Mouse (Mus musculus) thymus, adult 2 months (tissue): ENCODE data around the gene Ssna1.

Source experiments
- CTCF ChIP-seq: fragments of 200-500 bp; IDR thresholded peaks from 2 replicates; pipeline ENCODE4 v1.5.1; 2012; ENCODE audit warnings: mild to moderate bottlenecking, control low read depth, low read length, moderate library complexity, borderline replicate concordance; ENCODE audit not compliant: control insufficient read depth, poor library complexity, insufficient read depth; ENCODE audit errors: extremely low read depth
- POLR2A ChIP-seq: fragments of 200-500 bp; IDR thresholded peaks from 2 replicates; pipeline ENCODE4 v1.6.1; 2012; ENCODE audit warnings: mild to moderate bottlenecking, low read length, control low read depth, moderate library complexity; ENCODE audit not compliant: control insufficient read depth, poor library complexity, insufficient read depth; ENCODE audit errors: extremely low read depth

DNA sequence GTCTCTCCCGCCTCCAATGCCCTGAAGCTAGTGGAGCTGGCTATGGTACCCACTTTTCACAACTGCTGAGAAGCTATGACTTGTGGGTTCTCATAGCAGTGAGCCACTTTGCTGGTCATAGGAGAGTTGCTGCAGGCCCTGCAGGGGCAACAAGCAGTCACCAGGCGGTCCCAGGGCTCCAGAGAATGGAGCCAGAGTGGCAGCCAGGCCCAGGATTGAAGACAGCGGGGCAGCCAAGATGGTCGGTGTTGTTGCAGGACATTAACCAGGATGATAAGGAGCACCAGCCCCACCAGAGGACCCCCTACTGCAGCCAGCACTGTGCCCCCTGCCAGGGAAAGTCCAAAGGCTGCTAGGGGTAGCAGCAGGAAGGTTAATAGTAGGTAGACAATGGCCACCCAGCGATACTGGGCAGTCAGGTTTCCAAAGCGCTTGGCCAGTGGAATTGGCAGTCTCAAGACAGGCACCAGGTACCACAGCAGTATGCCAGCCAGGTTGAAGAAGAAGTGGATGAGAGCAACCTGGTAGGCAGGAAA lies 43.2 kb downstream of the Ssna1 start:
- TF ChIP-seq POLR2A: no peak
- no peak for TF ChIP-seq CTCF
